Mouse (Mus musculus): ENCODE results near the gene Pkp4.

GRCm38 (mm10) chr2:59242117-59242516 lies 81.5 kb downstream of the Pkp4 start:
- TF ChIP-seq CTCF (IDR thresholded peaks at IDR 0.05; ENCODE audit: borderline replicate concordance, insufficient read depth, low read length) = no peak
- no peak for TF ChIP-seq POLR2A (IDR thresholded peaks at IDR 0.05; ENCODE audit: low read depth, low read length)

Measured in embryonic fibroblast, embryonic 13.5 days (primary cell).